Mouse (Mus musculus): ENCODE measurements at regions not wholly inside any gene's neighbourhood (a gene's known extent, or its start where the extent isn't known, plus 50 kb on each side); places are given as distances from the start of the nearest gene placed in this dataset.

GRCm38 (mm10) chr8:11139294-11139693 is 131.0 kb upstream of the Irs2 start:
- TF ChIP-seq POLR2A (IDR thresholded peaks at IDR 0.05; ENCODE audit: borderline replicate concordance, control insufficient read depth, low read depth, low read length) (no peak), CTCF (IDR thresholded peaks at IDR 0.05; ENCODE audit: control insufficient read depth, insufficient read depth, low read length) (no peak)
